Mouse (Mus musculus) adrenal gland, postnatal 25 days (tissue): ENCODE measurements at regions not wholly inside any gene's neighbourhood (a gene's known extent, or its start where the extent isn't known, plus 50 kb on each side); places are given as distances from the start of the nearest gene placed in this dataset.

Source experiments
- DNase-seq: peaks from one replicate; pipeline ENCODE4 v3.0.0; 2021; ENCODE audit warnings: mixed read lengths

DNA sequence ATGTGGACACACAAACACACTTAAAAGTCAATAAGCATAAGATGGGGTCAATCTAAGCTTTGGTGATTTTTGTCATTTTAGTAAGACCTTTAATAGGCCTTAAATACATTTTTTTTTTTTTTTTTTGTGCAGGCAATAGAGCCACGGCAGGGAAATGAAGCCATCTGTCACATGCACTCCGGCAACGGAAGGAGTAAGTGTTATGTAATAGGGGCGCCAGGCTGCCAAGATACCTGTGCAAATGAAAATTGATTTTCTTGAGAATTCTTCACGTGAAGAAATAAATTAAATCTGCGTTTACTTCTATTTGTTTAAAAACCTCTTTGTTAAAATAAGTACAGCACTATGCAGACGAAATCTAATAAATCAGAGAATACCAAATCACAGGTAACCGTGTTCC, 54.6 kb upstream of the Card11 start:
- no peak for DNase-seq

DNA sequence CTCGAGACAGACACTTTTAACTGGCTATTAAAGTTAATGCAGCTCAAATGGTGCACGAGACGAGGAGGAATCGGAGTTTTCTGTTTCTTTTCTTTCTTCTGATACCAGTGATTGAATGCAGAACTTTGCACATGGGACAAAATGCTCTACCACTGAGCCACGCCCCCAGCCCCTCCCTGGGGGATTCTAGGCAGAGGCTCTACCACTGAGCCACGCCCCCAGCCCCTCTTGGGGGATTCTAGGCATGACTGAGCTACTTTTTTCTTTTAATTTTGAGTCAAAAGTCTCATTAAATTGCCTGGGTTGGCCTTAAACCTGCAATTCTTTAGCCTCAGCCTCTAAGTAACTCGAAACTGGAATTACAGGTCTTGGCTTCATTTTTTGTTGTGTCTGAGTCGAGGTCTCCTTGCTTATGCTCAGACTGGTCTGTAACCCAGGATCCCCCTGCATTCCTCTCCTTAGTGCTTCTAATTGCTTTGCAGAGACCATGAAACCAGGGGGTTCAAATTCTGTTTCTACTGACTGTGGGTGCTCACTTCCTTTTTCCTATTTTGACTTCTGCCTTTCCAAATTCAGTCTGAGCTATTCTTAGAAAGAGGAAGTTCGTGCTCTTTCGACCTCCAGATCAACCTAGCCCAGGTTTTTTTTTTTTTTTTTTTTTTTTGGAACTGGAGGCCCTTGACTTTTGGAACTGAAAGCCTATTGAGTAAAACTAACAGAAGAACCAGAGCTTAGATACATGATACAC, 55.4 kb upstream of the Card11 start:
- DNase-seq, result no peak

DNA sequence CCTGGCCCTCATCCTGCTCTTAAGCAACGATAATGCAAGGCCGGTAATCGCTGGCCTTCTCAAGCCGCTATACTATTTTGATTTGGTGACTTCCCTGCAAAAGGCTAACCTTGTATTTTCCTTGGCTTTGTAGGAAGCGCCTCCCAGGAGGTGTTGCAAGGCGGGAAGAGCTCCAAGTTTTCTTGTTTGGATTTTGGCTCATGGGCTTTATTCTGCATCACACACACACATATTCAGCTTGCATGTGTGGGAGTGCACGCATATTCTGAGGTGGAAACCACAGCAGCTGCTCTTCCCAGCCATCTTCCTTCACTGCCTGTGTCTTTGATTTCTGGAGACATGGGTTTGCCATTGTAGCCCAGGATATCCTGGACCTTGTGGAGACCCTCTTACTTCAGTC, 57.8 kb upstream of the Card11 start:
- DNase-seq, result no peak

DNA sequence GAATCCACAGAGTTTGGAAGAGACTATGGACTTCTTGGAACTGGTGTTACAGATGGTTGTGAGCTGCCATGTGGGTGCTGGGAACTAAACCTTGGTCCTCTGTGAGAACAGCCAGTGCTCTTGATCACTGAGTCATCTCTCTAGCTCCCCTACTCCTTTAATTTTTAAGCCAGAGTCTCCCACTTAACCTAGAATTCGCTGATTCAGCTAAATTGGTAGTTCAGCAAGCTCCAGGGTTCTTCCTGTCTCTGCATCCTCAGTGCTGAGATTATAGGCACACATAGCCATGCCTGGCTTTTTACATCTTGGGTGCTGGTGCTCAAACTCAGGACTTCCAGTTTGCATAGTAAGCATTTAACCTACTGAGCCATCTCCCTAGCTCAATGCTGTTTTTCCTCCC, 58.5 kb upstream of the Card11 start:
- no peak for DNase-seq

DNA sequence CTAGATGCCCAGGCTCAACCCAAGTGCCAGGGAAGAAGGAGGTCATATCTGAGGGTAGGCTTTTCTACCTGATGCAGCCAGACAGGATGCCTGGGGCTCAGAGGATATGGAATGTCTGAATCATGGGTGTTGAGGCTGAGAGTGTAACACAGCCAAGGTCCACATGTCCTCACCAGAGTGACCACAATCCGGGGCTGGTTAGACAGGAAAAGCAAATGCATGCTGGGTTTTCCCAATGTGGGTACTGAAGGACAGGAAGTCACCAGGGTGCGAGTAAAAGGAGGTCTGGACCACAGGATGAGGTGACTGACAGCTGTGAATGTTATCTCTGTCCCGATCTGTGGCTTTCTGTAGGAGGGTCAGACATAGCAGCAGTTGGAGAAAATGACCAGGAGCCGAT, 61.8 kb upstream of the Card11 start:
- no peak for DNase-seq

DNA sequence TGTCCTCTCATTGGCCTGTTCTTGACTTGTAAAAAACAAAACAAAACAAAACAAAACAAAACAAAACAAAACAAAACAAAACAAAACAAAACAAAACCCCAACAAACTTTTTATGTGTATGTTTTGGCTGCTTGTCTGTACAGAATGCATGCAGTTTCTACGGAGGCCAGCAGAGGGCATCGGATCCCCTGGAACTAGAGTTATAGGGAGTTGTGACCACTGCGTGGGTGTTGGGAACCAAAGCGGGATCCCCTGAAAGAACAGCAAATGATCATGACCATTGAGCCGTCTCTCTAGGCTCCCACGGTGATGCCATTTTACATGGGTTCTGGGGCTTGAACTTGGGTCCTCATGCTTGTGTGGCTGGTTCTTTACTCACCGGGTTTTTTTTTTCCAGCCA, 67.2 kb upstream of the Card11 start:
- no peak for DNase-seq

DNA sequence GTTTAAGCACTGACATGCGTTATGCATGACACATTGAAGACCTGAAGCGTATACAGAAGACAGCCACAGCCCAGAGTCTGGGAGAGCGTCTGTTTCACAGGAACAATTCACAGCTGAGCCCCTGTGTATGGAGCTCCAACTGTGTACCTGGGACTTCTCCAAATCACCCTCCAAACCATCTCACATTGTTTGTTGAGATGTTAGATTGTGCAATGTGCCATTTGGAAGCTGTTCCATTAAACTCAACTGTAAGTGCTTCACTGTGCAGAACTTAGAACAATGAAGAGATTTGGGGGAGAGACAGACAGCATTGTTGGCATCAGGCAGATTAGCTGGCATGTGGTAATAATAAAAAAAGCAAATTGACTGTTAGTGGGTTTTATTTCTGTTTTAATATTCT, 74.1 kb upstream of the Card11 start:
- no peak for DNase-seq

DNA sequence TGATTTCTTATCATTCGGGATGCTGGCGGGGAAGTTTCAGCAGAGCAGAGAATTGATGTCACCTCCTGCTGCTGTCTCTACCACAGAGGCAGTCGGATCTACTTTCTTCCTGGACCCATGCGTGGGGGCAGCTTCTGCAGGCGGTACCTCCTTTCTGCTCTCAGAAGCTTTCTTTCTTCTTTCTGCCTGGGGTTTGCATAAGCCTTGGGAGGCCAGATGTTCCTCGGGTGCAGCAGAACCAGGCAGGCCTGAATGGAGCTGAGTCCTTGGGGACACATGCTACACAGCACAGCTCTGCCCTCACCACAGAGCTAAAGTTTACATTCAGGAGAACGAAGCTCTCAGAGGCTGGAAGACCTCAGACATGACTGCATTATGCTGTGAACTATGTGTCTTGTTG, 75.8 kb upstream of the Card11 start:
- no peak for DNase-seq

DNA sequence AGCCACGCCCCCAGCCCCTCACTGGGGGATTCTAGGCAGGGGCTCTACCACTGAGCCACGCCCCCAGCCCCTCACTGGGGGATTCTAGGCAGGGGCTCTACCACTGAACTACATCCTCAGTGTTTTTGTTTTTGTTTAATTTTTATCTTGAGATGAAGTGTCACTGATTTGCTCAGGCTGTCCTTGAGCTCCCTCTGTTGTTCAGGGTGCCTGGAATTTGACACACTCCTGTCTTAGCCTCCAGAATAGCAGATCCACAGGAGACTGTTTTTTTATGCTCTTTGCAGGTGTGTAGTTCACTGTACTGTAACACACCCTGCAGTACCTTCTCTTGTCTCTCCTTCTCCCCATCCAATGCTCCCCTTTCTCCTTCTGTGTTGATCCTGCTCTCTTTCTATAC, 76.6 kb upstream of the Card11 start:
- no peak for DNase-seq

DNA sequence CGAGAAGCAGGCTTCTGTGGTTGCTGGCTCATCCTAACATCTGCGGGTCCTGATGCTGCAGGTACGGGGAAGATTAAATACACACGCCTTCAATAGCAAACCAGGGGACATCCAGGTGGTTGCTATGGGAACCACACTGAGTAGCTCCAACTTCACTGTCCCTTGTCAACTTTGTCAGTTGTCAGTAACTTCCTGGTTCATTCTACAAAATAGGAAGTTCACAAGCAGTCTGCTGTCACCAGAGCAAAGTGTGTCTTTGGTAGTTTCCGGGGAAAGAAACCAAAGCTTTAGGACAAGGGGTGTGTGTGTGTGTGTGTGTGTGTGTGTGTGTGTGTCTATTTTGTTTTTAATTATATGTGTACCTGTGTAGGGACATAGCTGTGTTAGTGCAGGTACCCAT, 80.5 kb upstream of the Card11 start:
- no peak for DNase-seq

DNA sequence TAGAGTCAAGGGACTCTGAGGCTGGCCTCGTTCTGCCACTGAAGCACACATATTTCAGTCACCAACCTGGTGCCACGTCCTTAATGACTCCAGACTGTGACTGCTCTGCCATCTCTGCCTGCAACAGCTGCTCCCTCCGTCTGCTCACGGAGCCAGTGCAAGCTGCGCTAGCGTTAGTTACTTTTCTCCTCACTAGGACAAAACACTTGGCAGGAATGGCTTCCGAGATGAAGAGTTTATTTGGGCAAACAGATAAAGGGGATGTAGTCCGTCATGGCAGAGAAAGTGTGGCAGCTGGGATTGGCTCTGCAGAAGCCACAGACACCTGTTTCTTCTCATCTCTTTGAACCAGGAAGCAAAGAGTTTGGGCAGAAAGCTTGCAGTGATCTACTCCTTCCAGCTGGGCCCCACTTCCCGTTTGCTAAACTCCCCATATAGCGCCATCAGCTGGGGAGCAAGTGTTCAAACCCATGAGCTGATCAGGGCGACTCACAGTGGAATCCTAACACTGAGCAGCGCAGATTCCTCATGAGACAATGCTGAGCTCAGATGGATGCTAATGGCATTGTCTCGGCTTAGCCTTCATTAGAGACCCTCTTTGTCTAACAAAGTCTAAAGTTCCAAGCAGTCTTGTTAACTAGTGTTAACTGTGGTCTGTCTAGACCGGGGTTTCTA, 83.8 kb upstream of the Card11 start:
- no peak for DNase-seq

DNA sequence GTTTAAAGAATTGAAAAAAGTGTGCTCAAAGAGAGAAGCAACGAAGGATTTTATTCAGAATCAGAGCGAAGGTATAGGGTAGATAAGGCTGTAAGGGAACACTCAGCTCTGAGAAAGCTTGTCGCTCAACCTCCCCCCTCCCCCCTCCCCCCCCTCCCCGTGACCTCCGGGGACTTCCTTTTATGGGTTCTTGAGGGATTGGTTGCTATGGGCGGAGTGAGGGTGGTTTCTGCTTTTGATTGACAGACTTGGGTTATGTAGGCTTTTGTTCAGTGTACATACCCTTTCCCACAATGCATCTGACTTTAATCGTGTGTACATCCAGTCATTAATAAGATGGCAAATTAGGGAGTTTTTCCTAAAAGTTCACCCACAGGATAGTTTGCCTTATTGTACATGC, 84.4 kb upstream of the Card11 start:
- no peak for DNase-seq

DNA sequence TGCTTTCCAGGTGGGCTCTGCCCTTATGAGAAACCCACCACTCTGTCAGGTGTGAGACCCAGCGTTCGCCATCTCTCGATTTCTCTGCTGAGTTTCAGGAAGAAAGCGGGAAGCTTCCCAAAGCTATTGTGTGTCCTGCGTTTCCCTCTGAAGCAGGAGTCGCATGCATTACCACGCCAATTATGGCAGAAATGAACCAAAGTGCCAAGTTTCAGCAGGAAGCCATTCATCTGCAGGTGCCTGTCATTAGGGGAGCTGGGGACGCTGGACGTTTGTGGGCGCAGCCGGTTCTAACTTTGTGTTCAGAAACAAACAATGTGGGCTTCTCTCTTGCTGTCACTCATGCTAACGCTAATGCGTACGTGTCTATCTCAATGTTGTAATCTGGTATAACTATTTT, 91.3 kb upstream of the Card11 start:
- DNase-seq, result no peak

DNA sequence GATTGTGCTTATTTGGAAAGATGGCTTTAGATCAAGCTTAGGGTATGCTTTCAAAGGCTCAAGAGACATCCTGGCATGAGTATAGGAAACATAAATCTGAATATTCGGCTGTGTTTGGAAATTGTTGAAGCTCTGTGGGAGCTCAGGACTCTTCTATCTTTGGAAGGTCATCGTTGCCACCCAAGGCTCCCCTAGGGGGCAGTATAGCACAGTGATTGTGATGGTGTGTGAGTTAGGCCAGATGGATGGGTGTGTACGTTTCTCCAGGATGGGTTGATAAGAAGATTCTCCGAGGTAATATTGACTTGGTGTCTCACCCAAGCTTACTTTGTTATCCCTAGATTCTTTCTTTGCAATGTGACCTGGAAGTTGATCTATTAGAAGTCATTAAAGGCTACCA, 93.3 kb upstream of the Card11 start:
- peak; percentile 65 for DNase-seq

DNA sequence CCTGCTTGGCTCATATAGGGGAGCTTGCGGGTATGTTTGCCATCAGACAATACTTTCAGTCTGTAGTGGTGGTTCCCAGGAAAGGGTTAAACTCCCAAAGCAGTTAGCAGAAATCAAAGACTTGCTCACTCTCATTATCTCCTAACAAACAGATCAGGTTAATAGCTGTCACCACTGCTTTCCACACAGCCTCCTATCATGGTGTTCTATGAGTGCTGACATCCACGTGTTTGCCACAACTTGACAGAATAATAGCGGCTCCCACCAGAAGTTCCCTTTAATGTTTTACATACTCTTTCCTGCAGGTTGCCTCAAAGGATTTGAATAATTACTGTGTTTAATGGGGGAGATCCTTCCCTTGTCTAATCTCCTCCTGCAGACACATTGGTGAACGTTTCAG, 97.5 kb upstream of the Card11 start:
- no peak for DNase-seq

DNA sequence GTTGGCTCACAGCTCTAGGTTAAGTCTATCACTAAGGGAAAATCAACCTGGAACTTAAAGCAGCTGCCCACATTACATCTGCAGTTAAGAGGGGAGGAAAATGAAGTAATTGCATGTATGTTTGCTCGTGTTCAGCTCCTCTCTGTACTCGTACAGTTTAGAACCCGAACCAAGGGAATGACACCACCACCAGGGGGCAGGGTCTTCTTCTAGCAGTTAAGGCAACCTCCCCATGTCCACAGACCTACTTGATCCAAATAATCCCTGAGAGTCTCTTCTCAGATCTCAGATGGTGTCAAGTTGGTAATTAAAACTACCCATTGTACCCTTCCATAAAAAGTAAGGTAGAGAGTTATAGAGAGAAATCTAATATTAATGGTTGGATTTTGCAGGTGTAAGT, 111.3 kb upstream of the Card11 start:
- peak; percentile 26 for DNase-seq

DNA sequence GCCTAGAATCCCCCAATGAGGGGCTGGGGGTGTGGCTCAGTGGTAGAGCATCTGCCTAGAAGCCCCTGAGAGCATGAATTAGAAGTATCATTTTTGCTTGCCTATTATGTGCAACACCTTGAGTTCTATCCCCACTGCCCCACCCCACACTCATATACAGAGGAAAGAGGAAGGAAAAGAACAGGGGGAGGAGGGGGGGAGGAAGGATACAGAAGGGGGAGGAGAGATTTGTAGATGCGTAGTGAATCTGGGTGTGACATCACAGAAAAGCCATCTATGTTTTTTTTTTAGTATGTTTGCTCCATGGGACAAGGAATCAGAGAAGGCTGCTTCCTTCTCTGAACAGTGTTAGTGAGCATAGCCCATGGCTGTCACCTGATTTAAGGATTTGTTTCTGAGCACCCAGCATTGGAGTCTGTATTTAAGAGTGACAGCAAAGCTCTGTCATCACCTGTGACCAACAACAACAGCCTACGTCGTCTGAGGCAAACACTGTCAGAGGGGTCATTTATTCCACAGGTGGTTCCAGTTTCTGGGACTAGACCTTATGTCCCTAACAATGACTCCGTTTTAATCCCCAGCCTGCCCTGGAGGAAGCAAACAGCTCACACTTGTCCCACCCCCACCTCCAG, 115.0 kb upstream of the Card11 start:
- DNase-seq, result no peak

DNA sequence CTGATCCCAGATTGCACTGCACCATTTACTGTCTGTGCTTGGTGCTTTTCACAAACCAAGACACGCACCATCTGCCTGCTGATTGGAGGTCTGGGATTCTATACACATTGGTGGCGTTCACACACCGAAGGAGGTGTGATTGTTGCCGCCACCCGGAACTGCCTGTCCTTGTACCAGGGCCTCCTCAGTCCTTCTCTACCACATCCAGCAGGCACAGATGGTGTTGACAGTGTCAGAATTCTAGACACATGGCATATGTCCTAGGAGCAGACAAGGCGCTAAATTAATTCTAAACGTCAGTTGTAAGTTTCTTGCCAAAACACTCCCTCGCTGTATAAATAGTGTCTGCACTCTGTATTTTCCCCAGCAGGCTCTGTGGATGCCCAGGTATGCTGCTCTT, 115.6 kb upstream of the Card11 start:
- no peak for DNase-seq

DNA sequence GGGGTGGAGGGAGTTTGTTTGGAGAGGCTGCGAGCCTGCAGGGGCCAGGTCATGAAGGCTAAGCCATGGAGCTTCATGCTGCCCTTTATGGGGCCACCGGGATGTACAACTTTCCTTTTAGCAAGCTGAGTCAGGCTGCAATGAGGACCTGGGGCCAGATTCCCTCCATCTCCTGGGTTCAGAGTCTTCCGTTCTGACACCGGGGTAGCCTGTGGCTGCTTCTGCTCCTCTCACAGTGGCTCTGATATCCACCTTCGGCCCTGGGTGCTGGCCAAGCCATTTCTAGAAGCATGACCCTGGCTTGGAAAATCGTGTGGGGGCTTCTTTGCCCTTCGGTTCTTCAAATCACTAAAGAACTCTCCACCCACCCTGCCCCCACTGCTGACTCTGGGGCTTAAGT, 115.4 kb upstream of the Sdk1 start:
- DNase-seq, result no peak

DNA sequence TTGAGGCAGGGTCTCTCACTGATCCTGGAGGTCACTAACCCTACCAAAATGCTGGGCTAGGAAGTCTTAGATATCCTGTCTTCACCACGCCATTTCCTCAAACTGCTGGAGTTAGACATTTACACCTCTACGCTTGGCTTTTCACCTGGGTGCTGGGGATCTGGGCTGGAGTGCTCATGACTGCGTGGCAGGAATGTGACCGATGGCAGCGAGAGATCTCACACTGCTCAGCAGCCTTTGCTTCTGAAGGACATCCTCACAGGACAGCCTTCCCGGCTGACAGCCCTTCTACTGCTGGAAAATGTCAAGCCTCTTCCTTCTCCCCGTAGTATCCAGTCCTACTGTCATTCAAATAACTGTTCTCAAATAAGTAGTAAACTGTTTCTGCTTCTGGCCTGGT, 114.8 kb upstream of the Sdk1 start:
- no peak for DNase-seq

DNA sequence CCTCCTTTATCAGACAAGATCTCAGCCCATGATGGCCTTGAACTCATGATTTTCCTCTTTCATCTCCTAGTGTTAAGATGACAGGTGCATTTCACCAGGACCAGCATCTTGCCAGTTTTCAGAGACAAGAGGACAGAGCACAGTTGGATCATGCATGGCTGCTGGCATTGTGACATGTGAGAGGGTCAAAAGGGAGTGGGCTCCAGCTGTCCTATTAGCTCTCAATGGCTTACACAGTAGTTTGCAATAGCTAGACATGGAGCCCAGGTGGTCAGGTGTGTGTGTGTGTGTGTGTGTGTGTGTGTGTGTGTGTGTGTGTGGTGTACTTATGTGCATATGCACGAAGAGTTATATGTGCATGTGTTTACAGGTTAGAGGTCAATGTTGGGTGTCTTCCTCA, 110.3 kb upstream of the Sdk1 start:
- DNase-seq, result no peak

DNA sequence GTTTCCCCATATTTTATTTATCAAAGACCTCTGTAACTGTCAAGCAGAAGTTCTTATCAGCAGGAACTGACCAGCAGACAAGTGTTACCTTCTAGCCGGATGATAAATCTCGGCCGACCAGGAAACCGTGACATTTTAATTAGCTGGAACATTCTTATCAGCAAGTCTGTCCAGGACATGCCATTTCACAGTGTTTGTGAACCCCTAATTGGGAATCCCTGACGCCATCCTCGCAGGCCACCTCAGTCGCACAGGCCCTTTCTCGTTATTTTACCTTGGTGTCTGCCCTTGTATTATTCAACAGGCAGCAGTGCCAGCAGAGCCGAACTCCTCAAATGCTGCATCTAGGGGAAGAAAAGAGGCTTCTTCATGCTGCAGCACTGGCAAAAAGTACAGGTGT, 109.4 kb upstream of the Sdk1 start:
- DNase-seq, result no peak

DNA sequence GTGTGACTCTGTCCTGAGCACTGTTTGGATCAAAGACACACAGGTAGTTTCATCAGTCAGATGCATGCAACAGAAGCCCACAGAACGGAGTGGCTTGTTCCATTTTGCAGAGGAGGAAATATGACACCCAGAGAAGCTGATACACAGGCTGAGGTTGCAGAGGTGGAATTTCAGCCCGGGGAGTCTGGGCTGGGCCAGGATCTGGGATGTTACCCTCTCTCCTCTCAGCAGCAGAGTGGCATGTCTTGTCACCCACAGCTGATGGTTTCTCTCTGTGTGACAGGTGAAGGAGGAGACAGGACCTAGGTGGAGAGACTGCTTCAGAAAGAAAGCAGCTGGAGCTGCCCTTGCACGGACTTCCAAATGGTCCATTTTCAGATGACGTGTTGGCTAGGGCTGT, 105.1 kb upstream of the Sdk1 start:
- no peak for DNase-seq

DNA sequence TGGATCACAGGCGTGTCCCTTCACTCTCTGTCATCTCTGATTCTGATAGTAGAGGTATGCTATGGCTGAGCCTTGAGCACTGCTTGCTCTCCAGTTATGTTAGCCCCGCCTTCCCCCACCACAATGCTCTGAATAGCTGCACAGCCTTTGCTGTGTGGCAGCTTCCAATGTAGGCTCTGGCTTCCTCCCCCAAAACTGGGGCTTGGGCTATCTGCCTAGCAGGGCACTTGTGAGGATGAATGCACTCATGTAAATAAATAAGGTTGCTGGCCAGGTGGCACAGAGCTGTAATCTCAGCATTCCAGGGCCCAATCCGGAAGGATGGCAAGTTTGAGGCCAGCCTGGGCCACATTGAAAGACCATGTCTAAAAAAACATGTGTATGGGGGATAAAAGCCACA, 103.6 kb upstream of the Sdk1 start:
- no peak for DNase-seq
